Mouse (Mus musculus) limb, embryonic 11.5 days (tissue): Measurements from ENCODE around the gene Egfl8. TPM values are rescaled to one million over a fixed set of nuclear protein-coding genes. Genes with fewer than 3 reads are reported as not detected.

Experiments used
- ATAC-seq: fragments of 200-750 bp; cut with Nextera tagmentation; 2 replicates; pipeline ENCODE4 v1.8.0; 2017; ENCODE audit warnings: low read depth; ENCODE audit not compliant: insufficient number of reproducible peaks, low FRiP score, low TSS enrichment
- DNase-seq: peaks from one replicate; pipeline ENCODE4 v3.0.0-alpha.2; 2015; ENCODE audit warnings: low spot score
- H3K27ac ChIP-seq: fragments of 300-500 bp; sonication (generic); replicated peaks from 2 replicates; pipeline ENCODE4 v1.5.1; 2014; ENCODE audit warnings: low read depth, mild to moderate bottlenecking, low read length
- H3K27me3 ChIP-seq: fragments of 300-500 bp; sonication (generic); 2 replicates; pipeline ENCODE4 v1.6.1; 2014; ENCODE audit warnings: mild to moderate bottlenecking, low read length, mixed read lengths; ENCODE audit not compliant: control insufficient read depth, insufficient read depth
- H3K36me3 ChIP-seq: fragments of 300-500 bp; sonication (generic); 2 replicates; pipeline ENCODE4 v1.6.1; 2014; ENCODE audit warnings: mild to moderate bottlenecking, low read length, moderate library complexity, mixed read lengths; ENCODE audit not compliant: control insufficient read depth, insufficient read depth
- H3K4me1 ChIP-seq: fragments of 300-500 bp; sonication (generic); 2 replicates; pipeline ENCODE4 v1.6.1; 2014; ENCODE audit warnings: low read length, mixed read lengths; ENCODE audit not compliant: control insufficient read depth, insufficient read depth
- H3K4me2 ChIP-seq: fragments of 300-500 bp; sonication (generic); 2 replicates; pipeline ENCODE4 v1.6.1; 2014; ENCODE audit warnings: low read depth, mild to moderate bottlenecking, moderate library complexity; ENCODE audit not compliant: severe bottlenecking
- H3K4me3 ChIP-seq: fragments of 300-500 bp; sonication (generic); 2 replicates; pipeline ENCODE4 v1.5.1; 2014; ENCODE audit warnings: low read depth, low read length
- H3K9ac ChIP-seq: fragments of 300-500 bp; sonication (generic); 2 replicates; pipeline ENCODE4 v1.6.1; 2014; ENCODE audit warnings: mild to moderate bottlenecking, low read length
- H3K9me3 ChIP-seq: fragments of 300-500 bp; sonication (generic); 2 replicates; pipeline ENCODE4 v1.6.1; 2016; ENCODE audit warnings: low read length; ENCODE audit not compliant: control insufficient read depth
- WGBS: fragments of 180-500 bp; shearing (Covaris S2); extraction: QIAGEN DNeasy Blood & Tissue Kit; methylation state at CpG from one replicate; pipeline ENCODE4 v1.1.7; 2014; 5-methylcytosine and 5-hydroxymethylcytosine counted together
- polyA plus RNA-seq: library from polyadenylated mRNA; unstranded; fragments of >200 nt; fragmentation: Nextera tagmentation; extraction: Ambion mirVana; gene quantifications from 2 replicates; pipeline ENCODE4 v1.2.1, GENCODE M21; 2014

Egfl8 gene
- polyA plus RNA-seq, 1 experiment from 2014 or later = 3.5 TPM

DNA sequence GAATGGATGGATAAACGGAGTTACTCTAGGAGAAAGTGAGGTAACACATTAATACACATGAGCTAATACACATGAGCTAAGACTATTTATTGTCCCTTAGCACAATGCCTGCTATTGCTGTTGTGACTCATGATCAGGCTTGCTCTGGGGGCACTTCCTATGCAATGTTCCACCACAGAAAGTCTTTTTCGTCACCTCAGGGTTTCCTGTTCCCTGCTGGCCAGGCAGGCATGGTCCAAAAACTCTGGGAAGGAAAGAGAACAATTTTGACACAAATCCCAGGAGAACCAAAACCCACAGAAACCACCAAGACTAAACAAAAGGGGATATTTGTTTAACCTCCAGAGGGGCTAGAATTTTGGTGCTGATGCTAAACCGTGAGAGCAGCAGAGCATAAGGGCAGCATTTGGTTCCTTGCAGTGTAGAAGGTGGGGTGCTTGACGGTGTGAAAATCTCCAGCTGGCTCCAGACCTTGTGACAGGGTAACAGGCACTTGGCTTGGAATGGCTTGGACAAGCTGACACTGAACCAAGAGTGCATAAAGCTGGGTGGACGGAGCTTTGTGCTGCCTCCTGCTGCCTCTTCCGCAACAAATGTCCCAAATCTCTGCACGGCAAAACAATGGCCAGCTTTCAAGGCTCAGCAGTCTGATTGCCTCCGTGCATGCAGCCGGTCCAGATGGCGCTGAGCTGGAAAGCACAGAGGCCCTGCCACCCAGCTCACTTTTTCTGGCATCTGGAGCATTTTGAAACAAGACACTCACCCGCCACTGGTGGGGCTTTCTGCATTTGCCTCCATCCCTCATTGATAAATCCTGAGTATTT is 25.2 kb upstream of the Egfl8 start:
- H3K27ac ChIP-seq = peak overlapping the region; percentile 83
- no peak overlapping the region for H3K4me3 ChIP-seq
- H3K27me3 ChIP-seq = no peaks in the 10 kb centered on the region
- peak overlapping the region; percentile 8; the same call in 1 of the 2 replicates for H3K4me2 ChIP-seq
- DNase-seq (peak; percentile 60), ATAC-seq (0 out of 2 replicates have a peak, but pooled peaks have one; percentile 18)
- H3K4me1 ChIP-seq = peaks cover 11% of the 10 kb centered on the region
- WGBS = 18% methylated on average over 11 of the region's 11 CpGs
- H3K9me3 ChIP-seq = no peaks in the 10 kb centered on the region
- peak overlapping the region; percentile 34; the same call in 1 of the 2 replicates for H3K9ac ChIP-seq
- no peaks in the 10 kb centered on the region for H3K36me3 ChIP-seq

DNA sequence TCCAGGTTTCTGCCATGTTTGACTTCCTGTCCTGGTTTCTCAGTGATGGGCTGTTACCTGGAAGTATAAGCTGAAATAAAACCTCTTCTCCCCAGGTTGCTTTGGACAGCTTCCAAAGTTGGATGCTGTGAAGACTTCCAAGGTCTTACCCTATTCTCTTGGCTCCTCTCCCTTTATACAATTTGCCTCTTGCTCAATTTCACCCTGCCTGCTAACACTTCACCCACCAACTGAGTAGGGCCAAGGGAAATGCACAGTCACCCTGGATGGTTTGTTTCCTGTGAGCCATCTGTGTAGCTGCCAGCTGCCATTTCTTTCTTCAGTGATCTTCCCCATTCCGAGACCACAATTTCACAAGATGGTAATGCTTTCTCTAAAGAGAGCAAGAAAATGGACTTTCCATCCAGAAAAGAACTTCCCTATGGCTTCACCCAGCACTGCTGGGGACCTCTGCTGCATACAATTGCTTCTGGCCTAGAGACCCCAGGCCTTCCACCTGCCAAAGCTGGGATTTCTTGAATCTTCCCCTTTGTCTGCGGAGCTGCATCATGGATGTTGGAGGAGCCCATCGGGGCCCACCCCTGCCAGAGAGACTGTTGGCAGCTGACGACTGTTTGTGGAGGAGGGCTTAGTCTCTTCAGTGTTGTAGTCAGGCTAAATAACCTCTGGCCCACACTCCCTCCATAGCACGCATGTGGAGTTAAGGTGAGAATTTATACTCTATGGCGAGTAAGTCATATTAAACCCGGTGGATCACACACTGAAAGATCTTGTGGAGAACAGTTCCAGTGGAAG is 23.9 kb upstream of the Egfl8 start:
- Histone ChIP-seq H3K27ac (no peak overlapping the region), H3K27me3 (no peaks in the 10 kb centered on the region), H3K4me1 (peaks cover 11% of the 10 kb centered on the region), H3K4me2 (no peak overlapping the region), H3K36me3 (no peaks in the 10 kb centered on the region), H3K9ac (no peak overlapping the region), H3K4me3 (no peak overlapping the region), H3K9me3 (no peaks in the 10 kb centered on the region)
- WGBS = 82% methylated on average over 7 of the region's 7 CpGs
- DNase-seq (no peak), ATAC-seq (no peak)

DNA sequence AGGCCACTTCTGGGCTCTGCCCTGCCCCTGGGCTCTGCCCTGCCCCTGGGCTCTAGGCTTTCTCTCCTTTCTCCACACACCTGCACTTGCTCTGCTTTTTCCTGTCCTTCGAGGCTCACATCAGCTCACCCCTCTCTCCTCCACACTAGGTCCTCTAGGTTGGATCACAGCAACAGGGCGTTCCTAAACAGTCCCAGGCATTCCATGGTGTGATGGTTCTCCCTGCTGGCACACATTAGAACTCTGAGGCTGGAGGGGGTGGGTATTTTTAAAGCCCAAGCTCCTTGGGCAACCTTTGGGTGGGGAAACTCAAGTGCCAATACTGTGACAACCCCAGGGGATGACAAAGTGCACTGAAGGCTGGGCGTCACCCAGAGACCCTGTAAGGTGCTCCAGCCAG is 21.7 kb upstream of the Egfl8 start:
- Histone ChIP-seq H3K27ac (no peak overlapping the region), H3K4me2 (no peak overlapping the region; the same call in 1 of the 2 replicates), H3K4me1 (peaks cover 14% of the 10 kb centered on the region), H3K4me3 (no peak overlapping the region), H3K27me3 (peaks cover 3% of the 10 kb centered on the region), H3K9me3 (no peaks in the 10 kb centered on the region), H3K9ac (no peak overlapping the region), H3K36me3 (no peaks in the 10 kb centered on the region)
- ATAC-seq (no peak), DNase-seq (no peak)
- 71% methylated on average over 3 of the region's 3 CpGs for WGBS

DNA sequence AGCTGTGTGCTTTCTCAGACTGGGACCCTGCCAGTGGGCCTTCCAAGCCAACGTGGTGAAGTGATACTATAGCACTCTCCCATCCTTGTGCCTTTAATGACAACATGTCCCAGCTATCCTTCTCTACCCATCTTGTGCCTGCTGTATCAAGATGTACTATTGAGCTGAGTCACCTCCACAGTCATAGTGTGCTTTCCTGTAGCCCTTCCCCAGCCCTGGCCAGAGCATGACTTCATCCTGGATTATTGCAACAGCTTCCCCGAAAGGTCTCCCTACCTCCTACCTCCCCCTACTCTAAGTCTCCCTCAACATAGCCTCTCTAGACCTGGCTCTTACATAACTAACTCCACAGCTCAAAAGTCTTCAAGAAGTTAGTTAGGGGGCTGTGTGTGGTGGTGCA is 19.9 kb upstream of the Egfl8 start:
- no peak for ATAC-seq
- Histone ChIP-seq H3K4me1 (peaks cover 10% of the 10 kb centered on the region), H3K4me2 (no peak overlapping the region), H3K9ac (no peak overlapping the region), H3K4me3 (no peak overlapping the region), H3K9me3 (no peaks in the 10 kb centered on the region), H3K36me3 (no peaks in the 10 kb centered on the region), H3K27me3 (peaks cover 20% of the 10 kb centered on the region), H3K27ac (no peak overlapping the region)
- no peak for DNase-seq
- 62% methylated on average over 2 of the region's 2 CpGs for WGBS

DNA sequence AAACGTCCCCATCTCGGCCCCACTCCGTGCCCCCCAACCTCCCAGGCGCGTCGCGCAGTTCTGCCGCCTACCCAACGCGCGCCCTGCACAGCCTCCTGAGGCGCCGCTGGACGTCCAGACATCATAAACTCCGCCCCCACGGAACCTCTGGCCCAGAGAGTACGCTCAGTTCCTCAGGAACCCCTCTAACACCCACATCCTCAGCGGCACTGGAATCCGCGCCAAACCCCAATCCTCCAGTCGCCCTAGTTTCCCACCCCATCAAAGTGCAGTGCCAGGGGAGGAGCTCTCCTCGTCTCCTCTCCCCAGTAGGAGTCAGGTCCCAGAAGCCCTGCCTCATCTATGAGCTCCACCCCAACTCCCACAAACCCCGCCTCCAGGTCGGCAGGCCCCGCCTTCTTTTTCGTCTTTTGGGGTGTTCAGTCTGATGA is 16.5 kb upstream of the Egfl8 start:
- no peak overlapping the region for H3K27ac ChIP-seq
- ATAC-seq (no peak; the same call in 1 of the 2 replicates), DNase-seq (peak; percentile 64)
- H3K36me3 ChIP-seq = no peaks in the 10 kb centered on the region
- 0 out of 2 replicates have a peak overlapping the region, but pooled peaks have one; percentile 32 for H3K9ac ChIP-seq
- peaks cover 31% of the 10 kb centered on the region for H3K27me3 ChIP-seq
- peak overlapping the region; percentile 21 for H3K4me3 ChIP-seq
- H3K4me2 ChIP-seq = peak overlapping the region; percentile 71
- peaks cover 22% of the 10 kb centered on the region for H3K4me1 ChIP-seq
- under 1% methylated on average over 26 of the region's 26 CpGs for WGBS
- H3K9me3 ChIP-seq = no peaks in the 10 kb centered on the region

DNA sequence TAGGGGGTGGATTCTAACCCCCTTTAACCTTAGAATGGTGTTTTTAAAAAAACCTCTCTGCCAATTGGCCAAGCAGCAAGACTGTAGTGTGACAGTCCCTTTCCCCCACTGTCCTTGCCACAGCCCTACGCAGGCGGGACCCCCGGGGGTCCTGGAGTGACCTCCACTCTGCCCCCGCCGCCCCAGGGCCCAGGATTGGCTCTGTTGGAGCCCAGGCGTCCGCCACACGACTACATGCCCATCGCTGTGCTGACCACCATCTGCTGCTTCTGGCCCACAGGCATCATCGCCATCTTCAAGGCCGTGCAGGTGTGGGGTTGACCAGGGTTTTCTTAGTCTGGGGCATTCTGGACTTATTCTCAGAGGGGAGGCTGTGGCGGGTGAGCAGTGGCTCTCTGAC is 15.9 kb upstream of the Egfl8 start:
- Histone ChIP-seq H3K36me3 (no peaks in the 10 kb centered on the region), H3K4me3 (peak overlapping the region; percentile 21), H3K4me1 (peaks cover 24% of the 10 kb centered on the region), H3K9ac (no peak overlapping the region), H3K27me3 (peaks cover 31% of the 10 kb centered on the region), H3K4me2 (peak overlapping the region; percentile 71), H3K9me3 (no peaks in the 10 kb centered on the region), H3K27ac (no peak overlapping the region)
- ATAC-seq (no peak), DNase-seq (no peak)
- WGBS = 3% methylated on average over 11 of the region's 12 CpGs

DNA sequence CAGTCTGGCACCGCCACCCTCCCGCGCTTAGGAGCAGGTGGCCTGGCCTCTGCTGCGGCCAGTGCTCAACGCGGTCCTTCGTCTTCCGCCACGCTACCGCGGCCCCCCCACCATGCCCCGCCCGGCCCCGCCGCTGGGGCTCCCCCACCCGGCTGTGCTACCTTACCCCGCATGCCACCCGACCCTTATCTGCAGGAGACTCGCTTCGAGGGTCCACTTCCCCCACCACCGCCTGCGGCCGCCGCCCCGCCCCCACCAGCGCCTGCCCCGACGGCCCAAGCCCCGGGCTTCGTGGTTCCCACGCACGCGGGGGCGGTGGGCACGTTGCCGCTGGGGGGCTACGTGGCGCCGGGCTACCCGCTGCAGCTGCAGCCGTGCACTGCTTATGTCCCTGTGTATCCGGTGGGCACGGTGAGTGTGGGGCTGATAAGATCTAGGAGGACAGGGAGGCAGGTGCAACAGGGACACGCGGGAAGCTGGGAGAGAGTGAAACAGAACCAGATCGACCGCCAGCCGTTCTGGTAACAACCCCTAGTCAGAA is 15.1 kb upstream of the Egfl8 start:
- Histone ChIP-seq H3K4me1 (peaks cover 31% of the 10 kb centered on the region), H3K27me3 (peaks cover 31% of the 10 kb centered on the region), H3K9me3 (no peaks in the 10 kb centered on the region), H3K27ac (no peak overlapping the region), H3K4me3 (peak overlapping the region; percentile 20), H3K4me2 (peak overlapping the region; percentile 35), H3K9ac (peak overlapping the region; percentile 13; the same call in 1 of the 2 replicates), H3K36me3 (no peaks in the 10 kb centered on the region)
- WGBS = 3% methylated on average over 48 of the region's 48 CpGs
- DNase-seq = no peak
- ATAC-seq = no peak
